Mouse (Mus musculus) testis, adult 2 months (tissue): ENCODE data around the gene Prkd2.

Experiments
- CTCF ChIP-seq: fragments of 200-500 bp; IDR thresholded peaks from 2 replicates; pipeline ENCODE4 v1.5.1; 2012; ENCODE audit warnings: low read depth, mild to moderate bottlenecking, inconsistent platforms, low read length, moderate library complexity; ENCODE audit not compliant: control insufficient read depth, insufficient read depth, insufficient replicate concordance
- POLR2A ChIP-seq: fragments of 200-500 bp; IDR thresholded peaks from 2 replicates; pipeline ENCODE4 v1.6.1; 2012; ENCODE audit warnings: low read depth, mild to moderate bottlenecking, inconsistent platforms, low read length, moderate library complexity; ENCODE audit not compliant: control insufficient read depth

- TF ChIP-seq CTCF, result no peak
- TF ChIP-seq POLR2A, result no peak
Measured at GRCm38 (mm10) chr7:16894279-16894678, 51.6 kb downstream of the Prkd2 start.
